Mouse (Mus musculus): ENCODE data around the gene Nfyb. TPM values are rescaled to one million over a fixed set of nuclear protein-coding genes. Genes with fewer than 3 reads are reported as not detected.

Nfyb gene
- polyA plus RNA-seq, 1 experiment = 3.6 TPM

DNA sequence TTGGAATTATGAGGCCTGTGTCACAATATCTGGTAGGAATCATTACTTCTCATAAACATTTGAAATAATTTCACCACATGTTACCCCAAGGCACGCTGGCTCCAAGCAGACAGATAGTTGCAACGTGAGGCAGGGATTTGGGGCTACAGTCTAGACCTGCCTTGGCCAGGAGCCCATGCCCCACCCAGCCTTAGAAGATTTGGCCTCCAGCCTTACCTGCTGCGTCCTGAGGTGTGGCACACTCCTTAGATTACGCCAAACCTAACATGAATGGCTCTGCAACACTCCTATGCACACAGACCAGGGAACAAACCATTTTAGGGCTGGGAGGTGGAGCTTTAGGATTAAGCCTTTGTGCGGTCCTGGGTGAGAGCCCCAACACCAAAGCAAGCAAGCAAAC is 36.1 kb upstream of the Nfyb start:
- peaks cover 38% of the 10 kb centered on the region for H3K4me1 ChIP-seq (ENCODE audit: control insufficient read depth)
- H3K9me3 ChIP-seq (ENCODE audit: control insufficient read depth, low read length) = no peaks in the 10 kb centered on the region
- no peaks in the 10 kb centered on the region for H3K36me3 ChIP-seq (ENCODE audit: control insufficient read depth)
- no peak overlapping the region for H3K4me3 ChIP-seq (replicated peaks)
- TF ChIP-seq TAL1 (IDR thresholded peaks at IDR 0.05; ENCODE audit: low read length) (no peak), GATA1 (IDR thresholded peaks at IDR 0.05; ENCODE audit: low read length) (no peak)
- peaks cover 21% of the 10 kb centered on the region for H3K27me3 ChIP-seq (ENCODE audit: control insufficient read depth)

DNA sequence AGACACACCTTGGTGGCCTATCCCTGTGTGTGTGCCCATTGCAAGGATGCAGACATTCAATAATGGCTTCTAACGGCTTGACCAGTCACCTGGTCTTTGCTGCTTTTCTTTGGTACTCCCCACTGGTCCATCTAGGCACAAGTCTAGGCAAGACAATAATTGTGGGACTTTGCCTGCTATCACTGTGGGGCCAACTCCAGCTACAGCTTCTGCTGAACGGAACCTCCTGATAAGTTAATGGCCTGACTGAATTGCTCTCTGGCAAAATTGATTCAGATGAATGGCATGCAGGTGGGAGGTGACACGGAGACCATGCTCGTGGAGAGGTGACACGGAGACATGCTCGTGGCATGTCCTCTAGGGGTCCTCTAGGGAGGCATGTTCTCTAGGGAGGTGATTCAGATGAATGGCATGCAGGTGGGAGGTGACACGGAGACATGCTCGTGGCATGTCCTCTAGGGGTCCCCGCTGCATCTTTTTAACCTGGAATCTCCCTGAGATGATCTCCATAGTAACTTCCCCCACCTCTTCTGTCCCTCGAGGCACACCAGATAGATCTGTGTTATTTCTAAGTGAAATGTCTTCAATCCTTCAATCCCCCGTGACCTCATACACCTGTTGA is 34.5 kb upstream of the Nfyb start:
- Histone ChIP-seq H3K9me3 (ENCODE audit: control insufficient read depth, low read length) (no peaks in the 10 kb centered on the region), H3K4me3 (replicated peaks) (no peak overlapping the region), H3K36me3 (ENCODE audit: control insufficient read depth) (no peaks in the 10 kb centered on the region), H3K27me3 (ENCODE audit: control insufficient read depth) (peaks cover 27% of the 10 kb centered on the region), H3K4me1 (ENCODE audit: control insufficient read depth) (peaks cover 40% of the 10 kb centered on the region)
- TF ChIP-seq TAL1 (IDR thresholded peaks at IDR 0.05; ENCODE audit: low read length) (no peak), GATA1 (IDR thresholded peaks at IDR 0.05; ENCODE audit: low read length) (no peak)

DNA sequence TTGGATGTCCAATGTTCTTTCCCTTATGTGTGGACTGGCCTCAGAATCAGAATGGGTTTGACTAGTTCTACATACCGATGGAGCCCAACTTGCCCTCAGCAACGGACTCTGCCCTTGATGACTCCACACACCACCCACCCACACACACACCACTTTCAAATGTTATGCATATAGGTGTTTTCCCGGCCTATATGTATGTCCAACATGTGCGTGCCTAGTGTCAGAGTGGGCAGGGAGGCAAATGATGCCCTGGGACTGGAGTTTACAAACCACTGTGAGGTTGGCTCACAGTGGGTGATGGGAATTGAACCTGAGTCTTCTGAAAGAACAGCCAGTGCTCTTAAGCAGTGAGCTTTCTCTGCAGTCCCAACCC is 33.2 kb upstream of the Nfyb start:
- H3K4me3 ChIP-seq (replicated peaks) = no peak overlapping the region
- peaks cover 27% of the 10 kb centered on the region for H3K27me3 ChIP-seq (ENCODE audit: control insufficient read depth)
- H3K9me3 ChIP-seq (ENCODE audit: control insufficient read depth, low read length) = no peaks in the 10 kb centered on the region
- TF ChIP-seq TAL1 (IDR thresholded peaks at IDR 0.05; ENCODE audit: low read length) (no peak), GATA1 (IDR thresholded peaks at IDR 0.05; ENCODE audit: low read length) (no peak)
- H3K4me1 ChIP-seq (ENCODE audit: control insufficient read depth) = peaks cover 40% of the 10 kb centered on the region
- H3K36me3 ChIP-seq (ENCODE audit: control insufficient read depth) = no peaks in the 10 kb centered on the region

GRCm38 (mm10) chr10:82796471-82797118 is 32.7 kb upstream of the Nfyb start:
- Histone ChIP-seq H3K36me3 (ENCODE audit: control insufficient read depth) (no peaks in the 10 kb centered on the region), H3K9me3 (ENCODE audit: control insufficient read depth, low read length) (peaks cover 2% of the 10 kb centered on the region), H3K27me3 (ENCODE audit: control insufficient read depth) (peaks cover 27% of the 10 kb centered on the region), H3K4me1 (ENCODE audit: control insufficient read depth) (peaks cover 39% of the 10 kb centered on the region), H3K4me3 (replicated peaks) (no peak overlapping the region)
- TF ChIP-seq TAL1 (IDR thresholded peaks at IDR 0.05; ENCODE audit: low read length) = no peak
- no peak for TF ChIP-seq GATA1 (IDR thresholded peaks at IDR 0.05; ENCODE audit: low read length)

DNA sequence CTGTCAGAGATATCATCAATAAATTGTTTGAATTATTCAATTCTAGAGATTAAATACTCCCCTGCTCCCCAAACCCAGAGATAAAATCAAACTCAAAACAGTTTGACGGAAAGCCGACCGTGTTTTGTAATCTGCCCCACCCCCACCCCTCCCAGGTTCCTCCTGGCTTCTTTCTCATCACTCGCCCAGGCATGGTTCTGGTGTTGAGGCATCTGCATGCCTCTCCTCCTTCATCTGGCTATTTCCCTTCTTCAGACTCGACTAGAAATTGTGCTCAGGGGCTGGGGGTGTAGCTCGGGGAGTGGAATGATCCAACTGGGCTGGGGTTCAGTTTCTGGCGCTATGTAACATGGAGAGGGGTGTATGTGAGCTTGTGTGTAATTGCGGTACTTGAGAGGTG is 31.8 kb upstream of the Nfyb start:
- H3K36me3 ChIP-seq (ENCODE audit: control insufficient read depth) = no peaks in the 10 kb centered on the region
- H3K4me3 ChIP-seq (replicated peaks) = no peak overlapping the region
- no peak for TF ChIP-seq GATA1 (IDR thresholded peaks at IDR 0.05; ENCODE audit: low read length)
- no peak for TF ChIP-seq TAL1 (IDR thresholded peaks at IDR 0.05; ENCODE audit: low read length)
- H3K9me3 ChIP-seq (ENCODE audit: control insufficient read depth, low read length) = peaks cover 3% of the 10 kb centered on the region
- peaks cover 27% of the 10 kb centered on the region for H3K27me3 ChIP-seq (ENCODE audit: control insufficient read depth)
- H3K4me1 ChIP-seq (ENCODE audit: control insufficient read depth) = peaks cover 32% of the 10 kb centered on the region

DNA sequence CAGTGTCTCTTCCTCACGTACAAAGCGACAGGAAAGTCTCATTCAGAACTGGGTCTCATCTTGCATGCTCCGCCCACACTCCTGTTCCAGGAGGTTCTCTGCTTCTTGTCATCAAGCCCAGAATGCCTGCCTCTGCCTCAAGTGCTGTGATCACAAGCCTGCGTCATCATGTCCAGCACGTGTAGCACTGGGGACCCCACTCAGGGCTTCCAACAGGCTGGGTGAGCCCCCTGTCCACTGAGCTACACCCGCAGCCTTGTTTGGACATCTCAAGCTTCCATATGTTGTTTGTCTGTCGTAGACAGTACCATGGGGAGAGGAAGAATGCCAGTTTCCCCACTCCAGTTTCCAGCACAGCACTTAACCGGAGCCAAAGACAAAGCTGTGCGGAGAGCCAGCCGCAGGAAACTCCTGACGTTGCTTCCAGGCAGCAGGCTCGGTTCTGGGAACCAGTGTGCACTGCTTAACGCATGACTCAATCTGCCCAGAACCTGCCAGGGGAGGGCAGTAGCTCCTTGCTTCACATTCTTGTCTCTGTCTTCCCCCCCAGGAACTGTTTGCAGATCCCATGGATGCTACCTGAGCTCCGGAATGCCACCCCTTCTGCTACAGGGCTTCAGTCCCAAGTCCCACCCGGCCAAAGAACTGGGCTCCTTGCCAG is 31.3 kb upstream of the Nfyb start:
- Histone ChIP-seq H3K27me3 (ENCODE audit: control insufficient read depth) (peaks cover 27% of the 10 kb centered on the region), H3K4me1 (ENCODE audit: control insufficient read depth) (peaks cover 27% of the 10 kb centered on the region), H3K4me3 (replicated peaks) (no peak overlapping the region), H3K9me3 (ENCODE audit: control insufficient read depth, low read length) (peaks cover 3% of the 10 kb centered on the region), H3K36me3 (ENCODE audit: control insufficient read depth) (no peaks in the 10 kb centered on the region)
- TF ChIP-seq GATA1 (IDR thresholded peaks at IDR 0.05; ENCODE audit: low read length) (no peak), TAL1 (IDR thresholded peaks at IDR 0.05; ENCODE audit: low read length) (no peak)

DNA sequence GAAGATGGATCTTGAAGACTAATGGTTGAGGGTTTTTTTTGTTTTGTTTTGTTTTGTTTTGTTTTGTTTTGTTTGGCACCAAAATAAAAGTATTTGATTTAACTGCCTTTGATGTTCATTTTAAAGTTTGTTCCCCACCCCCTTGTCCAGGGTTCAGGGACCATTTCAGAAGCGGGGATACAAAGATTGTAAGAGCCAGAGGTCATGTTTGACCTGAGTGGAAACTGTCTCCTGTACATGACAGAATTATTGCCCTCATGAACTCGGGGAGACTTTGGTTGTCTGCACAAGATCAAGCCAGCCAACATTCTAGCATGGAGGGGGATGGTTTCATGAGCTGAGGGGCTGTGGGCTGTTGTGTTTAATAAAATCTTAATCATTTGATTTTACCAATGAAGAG is 28.4 kb upstream of the Nfyb start:
- Histone ChIP-seq H3K4me3 (replicated peaks) (no peak overlapping the region), H3K27me3 (ENCODE audit: control insufficient read depth) (peaks cover 27% of the 10 kb centered on the region), H3K36me3 (ENCODE audit: control insufficient read depth) (no peaks in the 10 kb centered on the region), H3K9me3 (ENCODE audit: control insufficient read depth, low read length) (peaks cover 3% of the 10 kb centered on the region), H3K4me1 (ENCODE audit: control insufficient read depth) (peaks cover 12% of the 10 kb centered on the region)
- no peak for TF ChIP-seq TAL1 (IDR thresholded peaks at IDR 0.05; ENCODE audit: low read length)
- no peak for TF ChIP-seq GATA1 (IDR thresholded peaks at IDR 0.05; ENCODE audit: low read length)

- peaks cover 3% of the 10 kb centered on the region for H3K9me3 ChIP-seq (ENCODE audit: control insufficient read depth, low read length)
- no peaks in the 10 kb centered on the region for H3K36me3 ChIP-seq (ENCODE audit: control insufficient read depth)
- no peak overlapping the region for H3K4me3 ChIP-seq (replicated peaks)
- TF ChIP-seq GATA1 (IDR thresholded peaks at IDR 0.05; ENCODE audit: low read length) (no peak), TAL1 (IDR thresholded peaks at IDR 0.05; ENCODE audit: low read length) (no peak)
- H3K4me1 ChIP-seq (ENCODE audit: control insufficient read depth) = peaks cover 11% of the 10 kb centered on the region
- H3K27me3 ChIP-seq (ENCODE audit: control insufficient read depth) = peaks cover 21% of the 10 kb centered on the region
Measured at GRCm38 (mm10) chr10:82791713-82792112, 27.8 kb upstream of the Nfyb start.

- Histone ChIP-seq H3K36me3 (ENCODE audit: control insufficient read depth) (no peaks in the 10 kb centered on the region), H3K4me3 (replicated peaks) (no peak overlapping the region), H3K4me1 (ENCODE audit: control insufficient read depth) (peaks cover 7% of the 10 kb centered on the region), H3K9me3 (ENCODE audit: control insufficient read depth, low read length) (peaks cover 3% of the 10 kb centered on the region), H3K27me3 (ENCODE audit: control insufficient read depth) (peaks cover 12% of the 10 kb centered on the region)
- TF ChIP-seq GATA1 (IDR thresholded peaks at IDR 0.05; ENCODE audit: low read length) (no peak), TAL1 (IDR thresholded peaks at IDR 0.05; ENCODE audit: low read length) (no peak)
Measured at GRCm38 (mm10) chr10:82790504-82790903, 26.6 kb upstream of the Nfyb start.
